Mouse (Mus musculus) liver, embryonic 12.5 days (tissue): Measurements from ENCODE around the gene Evi2a. TPM values are rescaled to one million over a fixed set of nuclear protein-coding genes. Genes with fewer than 3 reads are reported as not detected.

Experiments used
- ATAC-seq: fragments of 200-750 bp; cut with Nextera tagmentation; 2 replicates; pipeline ENCODE4 v1.8.0; 2017; ENCODE audit warnings: moderate number of reproducible peaks, mild to moderate bottlenecking, moderate library complexity
- H3K27ac ChIP-seq: fragments of 300-500 bp; sonication (generic); 2 replicates; pipeline ENCODE4 v1.5.1; 2016; ENCODE audit warnings: mild to moderate bottlenecking
- H3K27me3 ChIP-seq: fragments of 300-500 bp; sonication (generic); replicated peaks from 2 replicates; pipeline ENCODE4 v1.6.1; 2016; ENCODE audit warnings: mild to moderate bottlenecking, moderate library complexity
- H3K36me3 ChIP-seq: fragments of 300-500 bp; sonication (generic); 2 replicates; pipeline ENCODE4 v1.6.1; 2016; ENCODE audit warnings: mild to moderate bottlenecking, moderate library complexity
- H3K4me1 ChIP-seq: fragments of 300-500 bp; sonication (generic); 2 replicates; pipeline ENCODE4 v1.6.1; 2016
- H3K4me2 ChIP-seq: fragments of 300-500 bp; sonication (generic); 2 replicates; pipeline ENCODE4 v1.6.1; 2016; ENCODE audit warnings: mild to moderate bottlenecking, moderate library complexity
- H3K4me3 ChIP-seq: fragments of 300-500 bp; sonication (generic); 2 replicates; pipeline ENCODE4 v1.5.1; 2016; ENCODE audit warnings: mild to moderate bottlenecking, moderate library complexity
- H3K9ac ChIP-seq: fragments of 300-500 bp; sonication (generic); 2 replicates; pipeline ENCODE4 v1.6.1; 2016; ENCODE audit warnings: mild to moderate bottlenecking, moderate library complexity
- H3K9me3 ChIP-seq: fragments of 300-500 bp; sonication (generic); replicated peaks from 2 replicates; pipeline ENCODE4 v1.6.1; 2016; ENCODE audit warnings: mild to moderate bottlenecking, moderate library complexity
- WGBS: fragments of 180-500 bp; shearing (Covaris S2); methylation state at CpG from one replicate; pipeline ENCODE4 v1.1.7; 2016; ENCODE audit not compliant: insufficient replicate concordance; 5-methylcytosine and 5-hydroxymethylcytosine counted together
- polyA plus RNA-seq: library from polyadenylated mRNA; unstranded; fragments of >200 nt; fragmentation: Nextera tagmentation; extraction: Ambion mirVana; gene quantifications from 2 replicates; pipeline ENCODE4 v1.2.1, GENCODE M21; 2016

Evi2a gene
- polyA plus RNA-seq, 1 experiment from 2014 or later: 4.2 TPM

DNA sequence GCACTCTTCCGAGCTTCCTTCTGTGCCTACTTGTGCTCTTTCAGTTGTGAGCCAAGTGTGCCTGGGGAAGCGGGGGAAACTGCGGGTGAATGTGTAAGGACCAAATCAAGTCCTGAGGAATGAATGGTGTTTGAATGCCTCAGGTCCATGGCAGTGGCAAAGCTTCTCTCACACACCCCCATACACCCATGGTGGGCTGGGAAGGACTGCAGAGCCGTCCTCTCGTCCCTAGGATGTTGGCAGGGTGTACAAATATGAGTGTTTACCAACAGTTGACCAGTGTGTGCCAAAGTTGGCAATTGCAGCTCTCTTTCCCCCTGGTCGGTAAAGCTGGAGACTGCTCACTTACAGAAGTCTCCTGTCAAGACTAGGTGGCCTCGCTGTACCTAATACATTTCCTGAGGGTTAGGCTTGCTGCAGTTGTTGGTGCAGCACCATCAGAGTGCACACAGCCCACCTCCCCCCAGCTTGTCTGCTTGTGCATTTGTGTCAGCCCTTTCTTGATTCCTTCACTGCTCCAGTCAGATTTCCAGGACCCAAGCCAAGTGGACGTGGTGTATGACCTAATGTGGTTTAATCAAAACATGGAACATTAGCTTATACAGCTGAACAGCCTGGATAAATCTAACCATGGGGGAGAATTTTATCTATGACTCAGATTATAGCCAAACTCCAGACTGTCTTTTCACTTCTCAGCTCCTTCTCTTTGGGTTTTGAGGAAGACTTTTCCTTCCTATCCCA lies 3.7 kb upstream of the Evi2a start:
- H3K4me1 ChIP-seq: peaks cover 47% of the 10 kb centered on the region
- WGBS: 76% methylated on average over 8 of the region's 8 CpGs
- H3K27ac ChIP-seq: no peak overlapping the region
- H3K27me3 ChIP-seq: no peaks in the 10 kb centered on the region
- no peak overlapping the region for H3K9ac ChIP-seq
- peaks cover 9% of the 10 kb centered on the region for H3K36me3 ChIP-seq
- H3K9me3 ChIP-seq: no peaks in the 10 kb centered on the region
- ATAC-seq: no peak
- no peak overlapping the region for H3K4me3 ChIP-seq
- no peak overlapping the region for H3K4me2 ChIP-seq

DNA sequence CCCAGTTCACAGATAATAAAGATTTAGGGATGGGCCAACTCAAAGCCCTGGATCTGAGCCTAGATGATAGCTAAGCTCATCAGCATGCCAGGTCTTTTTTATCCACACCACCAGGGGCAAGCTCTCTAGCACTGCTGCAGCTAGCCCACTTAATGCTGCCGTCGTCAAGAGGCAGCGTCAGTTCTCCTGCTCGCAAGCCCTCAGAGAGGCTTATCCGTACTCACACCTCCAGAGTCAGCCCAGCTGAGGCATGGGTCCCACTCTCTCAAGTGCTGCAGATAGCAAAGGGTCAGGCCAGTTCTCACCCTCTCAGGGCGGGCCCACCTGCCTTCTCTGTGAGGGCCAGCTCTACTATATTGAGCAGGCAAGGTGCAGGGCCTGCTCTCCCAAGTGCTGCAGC lies 2.9 kb upstream of the Evi2a start:
- Histone ChIP-seq H3K36me3 (peaks cover 9% of the 10 kb centered on the region), H3K27me3 (no peaks in the 10 kb centered on the region), H3K4me3 (no peak overlapping the region), H3K27ac (no peak overlapping the region), H3K4me2 (no peak overlapping the region), H3K4me1 (peaks cover 55% of the 10 kb centered on the region), H3K9ac (no peak overlapping the region), H3K9me3 (no peaks in the 10 kb centered on the region)
- ATAC-seq: peak; percentile 65
- 31% methylated on average over 6 of the region's 6 CpGs for WGBS

DNA sequence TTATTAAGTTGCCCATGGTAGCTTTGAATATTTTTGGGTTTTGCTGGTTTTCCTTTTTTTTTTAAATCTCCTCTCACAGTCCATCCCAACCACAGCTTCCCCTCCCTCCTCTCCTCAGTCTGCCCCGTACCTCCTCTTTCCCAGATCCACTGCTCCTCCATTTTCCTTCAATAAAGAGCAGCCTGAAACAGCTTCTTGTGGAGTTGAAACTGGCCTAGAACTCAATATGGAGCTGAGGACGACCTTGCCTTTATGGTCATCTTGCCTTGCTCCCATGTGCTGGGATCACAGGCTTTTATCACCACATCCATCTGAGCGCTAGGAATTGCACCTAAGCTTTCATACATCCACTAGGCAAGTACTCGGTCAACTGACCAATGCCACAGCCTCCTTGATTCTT lies 1.1 kb upstream of the Evi2a start:
- ATAC-seq: no peak
- H3K4me3 ChIP-seq: no peak overlapping the region
- no peak overlapping the region for H3K27ac ChIP-seq
- H3K4me1 ChIP-seq: peaks cover 74% of the 10 kb centered on the region
- H3K36me3 ChIP-seq: peaks cover 6% of the 10 kb centered on the region
- H3K9ac ChIP-seq: no peak overlapping the region
- no peaks in the 10 kb centered on the region for H3K27me3 ChIP-seq
- H3K9me3 ChIP-seq: no peaks in the 10 kb centered on the region
- H3K4me2 ChIP-seq: no peak overlapping the region
- WGBS: 68% methylated on average over 4 of the region's 4 CpGs

DNA sequence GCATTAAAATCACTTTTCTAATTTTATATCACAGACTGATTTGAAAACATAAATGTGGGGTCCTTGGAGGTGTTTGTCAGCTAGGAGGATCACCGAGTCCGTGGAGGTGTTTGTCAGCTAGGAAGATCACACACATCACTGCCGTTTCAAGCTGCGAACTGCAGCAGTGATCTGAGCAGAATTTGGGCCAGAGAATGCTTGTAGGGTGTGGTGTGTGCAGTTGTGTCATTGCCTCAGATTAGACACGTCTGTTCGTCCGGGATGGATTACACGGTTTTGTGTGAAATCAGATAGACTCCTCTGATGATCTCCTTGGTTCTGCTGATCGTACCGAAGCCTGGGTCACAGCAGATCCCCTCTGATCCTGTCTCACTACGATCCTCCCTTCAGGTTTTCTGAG lies 365 bp upstream of the Evi2a start:
- Histone ChIP-seq H3K27me3 (no peaks in the 10 kb centered on the region), H3K4me1 (peaks cover 71% of the 10 kb centered on the region), H3K36me3 (peaks cover 6% of the 10 kb centered on the region), H3K27ac (no peak overlapping the region), H3K4me3 (no peak overlapping the region), H3K4me2 (peak overlapping the region; percentile 41; the same call in 1 of the 2 replicates), H3K9ac (no peak overlapping the region), H3K9me3 (no peaks in the 10 kb centered on the region)
- no peak for ATAC-seq
- 32% methylated on average over 11 of the region's 11 CpGs for WGBS

DNA sequence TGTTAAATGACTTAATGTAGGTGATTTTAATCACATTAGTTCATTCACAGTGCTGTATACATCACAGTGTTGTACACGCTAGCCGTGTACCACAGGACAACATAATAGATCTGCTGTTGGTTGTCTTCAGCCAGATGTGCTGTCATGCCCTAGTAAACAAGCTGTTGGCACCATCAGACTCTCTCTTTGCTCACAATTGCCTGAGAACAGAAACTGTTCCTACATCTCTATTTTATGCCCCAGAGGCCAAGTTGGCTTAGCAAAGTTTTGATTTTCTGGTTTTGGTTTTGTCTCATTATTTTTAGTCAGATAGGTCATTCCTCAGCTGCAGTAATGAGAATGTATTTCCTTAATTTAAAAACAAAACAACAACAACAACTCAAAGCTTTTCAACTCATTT lies 673 bp downstream of the Evi2a start:
- 78% methylated on average over 2 of the region's 2 CpGs for WGBS
- no peaks in the 10 kb centered on the region for H3K27me3 ChIP-seq
- H3K4me1 ChIP-seq: peaks cover 73% of the 10 kb centered on the region
- H3K9ac ChIP-seq: no peak overlapping the region
- no peak overlapping the region for H3K4me2 ChIP-seq
- peaks cover 4% of the 10 kb centered on the region; the same call in 1 of the 2 replicates for H3K36me3 ChIP-seq
- no peaks in the 10 kb centered on the region for H3K9me3 ChIP-seq
- no peak for ATAC-seq
- H3K27ac ChIP-seq: no peak overlapping the region
- no peak overlapping the region for H3K4me3 ChIP-seq

DNA sequence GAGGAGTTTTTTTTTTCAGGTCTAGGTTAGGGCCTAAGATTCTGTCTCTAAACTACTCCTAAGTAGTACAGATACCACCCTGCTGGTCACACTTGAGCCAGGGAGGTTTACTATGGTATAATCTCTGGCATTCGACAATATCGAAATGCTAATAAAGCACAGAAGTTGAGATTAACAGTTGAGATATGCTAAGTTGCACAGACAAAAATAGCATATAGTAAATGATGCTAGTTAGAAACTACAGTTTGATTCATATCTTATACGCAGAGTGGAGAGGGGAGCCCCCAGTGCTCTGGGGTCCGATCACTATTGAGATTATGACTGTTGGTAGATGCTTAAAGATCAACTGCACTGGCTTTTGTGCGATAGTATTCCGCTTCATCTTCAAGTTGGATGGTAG lies 1.2 kb downstream of the Evi2a start:
- 72% methylated on average over 6 of the region's 6 CpGs for WGBS
- no peaks in the 10 kb centered on the region for H3K9me3 ChIP-seq
- peaks cover 73% of the 10 kb centered on the region for H3K4me1 ChIP-seq
- H3K4me2 ChIP-seq: no peak overlapping the region
- H3K9ac ChIP-seq: no peak overlapping the region
- H3K4me3 ChIP-seq: no peak overlapping the region
- ATAC-seq: no peak
- peak overlapping the region; percentile 38; the same call in 1 of the 2 replicates for H3K27ac ChIP-seq
- H3K36me3 ChIP-seq: peaks cover 4% of the 10 kb centered on the region; the same call in 1 of the 2 replicates
- H3K27me3 ChIP-seq: no peaks in the 10 kb centered on the region

DNA sequence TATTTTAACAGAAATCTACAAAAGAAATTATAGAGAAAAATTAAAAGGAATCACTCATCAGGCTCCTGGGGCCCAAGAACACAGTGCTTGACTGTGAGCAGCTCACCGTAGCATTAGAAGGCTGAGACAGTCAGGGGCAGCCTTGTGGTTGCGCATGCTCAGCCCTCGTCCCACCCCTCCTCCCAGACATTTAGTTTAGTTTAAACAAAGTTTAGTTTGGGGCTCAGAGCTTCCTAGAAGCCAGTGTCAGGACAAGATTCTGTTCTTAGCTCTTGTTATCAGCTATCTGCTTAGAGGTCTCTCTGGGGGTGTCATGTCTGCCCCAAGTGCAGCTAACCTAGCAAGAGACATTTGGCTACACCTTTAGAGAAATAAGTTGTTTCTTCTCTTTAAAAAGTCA lies 1.8 kb downstream of the Evi2a start:
- no peak overlapping the region for H3K4me3 ChIP-seq
- H3K4me1 ChIP-seq: peaks cover 73% of the 10 kb centered on the region
- H3K4me2 ChIP-seq: 0 out of 2 replicates have a peak overlapping the region, but pooled peaks have one; percentile 2

DNA sequence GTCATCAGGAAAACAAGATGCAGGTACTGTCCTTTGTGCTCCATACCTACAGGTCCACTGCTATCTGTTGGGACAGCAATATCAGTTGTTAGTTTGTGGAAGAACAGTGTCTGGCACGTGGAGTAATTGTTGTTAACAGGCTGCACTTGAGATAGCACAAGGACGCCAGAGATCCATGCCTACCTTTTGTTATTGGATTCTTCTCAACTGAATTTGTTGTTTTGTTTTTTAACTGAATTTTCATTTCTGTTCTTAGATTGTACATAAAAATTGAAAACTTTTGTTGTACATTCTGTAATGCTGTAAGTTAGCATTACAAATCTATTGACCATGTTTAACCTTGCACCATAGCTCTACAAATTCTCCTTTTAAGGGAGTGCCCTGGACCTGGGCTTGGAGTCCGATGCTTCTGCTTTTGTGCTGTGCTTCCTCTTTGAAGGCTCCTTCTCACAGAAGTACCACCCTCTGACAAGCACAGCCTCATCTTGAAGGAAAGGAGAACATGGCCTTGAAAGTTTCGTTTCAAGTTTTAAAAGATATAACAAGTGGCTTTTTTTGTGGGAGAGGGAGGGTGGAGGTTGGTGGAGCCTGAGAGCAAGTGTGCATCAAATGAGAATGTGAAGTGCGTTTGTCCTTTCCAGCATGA lies 2.5 kb downstream of the Evi2a start:
- no peaks in the 10 kb centered on the region for H3K9me3 ChIP-seq
- no peaks in the 10 kb centered on the region for H3K27me3 ChIP-seq
- H3K27ac ChIP-seq: peak overlapping the region; percentile 69; the same call in 1 of the 2 replicates
- H3K4me3 ChIP-seq: no peak overlapping the region
- peak overlapping the region; percentile 23; the same call in 1 of the 2 replicates for H3K4me2 ChIP-seq
- no peak overlapping the region for H3K9ac ChIP-seq
- peaks cover 69% of the 10 kb centered on the region for H3K4me1 ChIP-seq
- ATAC-seq: no peak
- 30% methylated on average over 5 of the region's 5 CpGs for WGBS
- peaks cover 4% of the 10 kb centered on the region; the same call in 1 of the 2 replicates for H3K36me3 ChIP-seq

More for the DNA sequence above, 1.8 kb downstream of the Evi2a start:
- Histone ChIP-seq H3K36me3 (peaks cover 4% of the 10 kb centered on the region; the same call in 1 of the 2 replicates), H3K27ac (peak overlapping the region; percentile 38; the same call in 1 of the 2 replicates), H3K9ac (no peak overlapping the region), H3K27me3 (no peaks in the 10 kb centered on the region), H3K9me3 (no peaks in the 10 kb centered on the region)
- 29% methylated on average over 3 of the region's 3 CpGs for WGBS
- ATAC-seq: no peak

DNA sequence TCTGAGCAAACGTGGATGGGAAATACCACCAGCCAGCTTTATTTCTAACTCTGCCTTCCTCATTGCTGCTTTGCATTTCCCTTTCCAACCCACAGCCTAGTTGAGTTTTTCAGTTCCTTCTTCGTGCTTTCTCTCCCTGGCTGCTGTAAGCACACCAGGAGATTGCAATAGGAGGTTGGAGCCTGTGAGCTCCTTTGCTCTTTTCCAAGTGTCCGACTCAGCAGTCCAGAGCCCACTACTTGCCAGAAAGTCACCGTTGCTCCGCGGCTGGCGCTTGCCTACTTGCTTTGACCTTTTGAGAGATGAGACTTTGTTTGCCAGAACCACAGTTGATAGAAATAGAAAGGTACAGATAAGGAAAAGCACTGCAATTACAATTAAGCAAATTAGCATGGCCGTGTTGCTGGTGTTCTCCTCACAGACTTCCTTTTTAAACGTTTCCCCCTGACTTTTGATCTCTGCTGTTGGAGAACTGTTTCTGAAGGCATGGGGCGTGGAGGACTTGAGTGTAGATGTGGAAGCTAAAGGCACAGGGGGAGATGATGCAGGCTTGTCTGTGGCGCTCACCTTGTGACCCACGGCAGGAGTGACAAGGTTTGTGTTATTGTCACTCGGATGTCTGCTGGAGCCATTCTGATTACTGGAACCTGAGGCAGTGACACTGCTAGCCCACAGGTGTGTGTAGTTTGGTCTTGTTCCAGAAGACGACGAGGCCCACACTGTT lies 3.2 kb downstream of the Evi2a start:
- Histone ChIP-seq H3K4me3 (no peak overlapping the region), H3K9me3 (no peaks in the 10 kb centered on the region), H3K27me3 (no peaks in the 10 kb centered on the region), H3K4me1 (peaks cover 69% of the 10 kb centered on the region), H3K27ac (peak overlapping the region; percentile 69; the same call in 1 of the 2 replicates), H3K4me2 (peak overlapping the region; percentile 23), H3K36me3 (peaks cover 4% of the 10 kb centered on the region; the same call in 1 of the 2 replicates), H3K9ac (peak overlapping the region; percentile 27; the same call in 1 of the 2 replicates)
- no peak for ATAC-seq
- 45% methylated on average over 15 of the region's 15 CpGs for WGBS

DNA sequence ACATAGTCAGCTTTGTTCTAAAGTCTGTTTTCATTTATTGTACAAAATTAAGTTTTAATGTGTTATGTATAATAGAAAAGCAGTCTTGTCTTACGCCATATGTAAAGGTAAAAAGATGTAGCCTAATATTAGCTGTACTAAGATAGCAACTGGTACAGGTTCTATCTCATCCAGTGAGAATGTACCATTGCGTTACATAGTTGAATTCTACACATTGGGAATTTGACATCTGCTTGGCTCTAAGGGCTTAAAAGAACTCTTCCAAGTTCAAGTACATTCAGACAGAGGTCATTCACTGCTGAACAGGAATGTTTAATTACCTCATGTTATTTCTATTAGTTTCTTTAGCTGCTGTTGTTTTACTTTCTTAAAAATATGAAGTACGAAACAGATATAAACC lies 3.9 kb downstream of the Evi2a start:
- Histone ChIP-seq H3K4me3 (no peak overlapping the region), H3K9me3 (no peaks in the 10 kb centered on the region), H3K4me2 (no peak overlapping the region), H3K4me1 (peaks cover 63% of the 10 kb centered on the region), H3K27ac (no peak overlapping the region), H3K27me3 (no peaks in the 10 kb centered on the region), H3K9ac (no peak overlapping the region), H3K36me3 (peaks cover 4% of the 10 kb centered on the region; the same call in 1 of the 2 replicates)
- 87% methylated on average over 3 of the region's 3 CpGs for WGBS
- ATAC-seq: no peak

DNA sequence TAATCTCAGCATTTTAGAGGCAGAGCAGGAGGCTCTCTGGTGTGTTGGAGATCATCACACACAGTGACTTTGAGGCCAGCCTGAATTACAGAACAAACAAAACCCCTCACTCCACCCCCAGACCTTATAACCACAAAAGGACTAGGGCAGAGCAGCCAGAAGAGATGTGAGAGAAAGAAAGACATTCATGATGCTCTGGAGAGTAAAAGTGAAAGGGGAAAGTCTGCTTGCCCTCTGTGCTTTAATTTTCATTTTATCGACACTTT lies 6.2 kb downstream of the Evi2a start:
- peaks cover 4% of the 10 kb centered on the region; the same call in 1 of the 2 replicates for H3K36me3 ChIP-seq
- 48% methylated on average over 1 of the region's 1 CpGs for WGBS
- H3K9ac ChIP-seq: no peak overlapping the region
- peaks cover 54% of the 10 kb centered on the region for H3K4me1 ChIP-seq
- H3K9me3 ChIP-seq: no peaks in the 10 kb centered on the region
- H3K27ac ChIP-seq: peak overlapping the region; percentile 69
- H3K4me3 ChIP-seq: no peak overlapping the region
- H3K4me2 ChIP-seq: peak overlapping the region; percentile 57
- ATAC-seq: no peak
- H3K27me3 ChIP-seq: no peaks in the 10 kb centered on the region
